Mouse (Mus musculus) CH12.LX (cell line): ENCODE measurements at regions not wholly inside any gene's neighbourhood (a gene's known extent, or its start where the extent isn't known, plus 50 kb on each side); places are given as distances from the start of the nearest gene placed in this dataset.

Experiments used
- CTCF ChIP-seq, 2 experiments: IDR thresholded peaks in 1 of 2; conservative IDR thresholded peaks in 1 of 2; 2 replicates each; pipeline ENCODE4 v1.5.1; 2011 to 2012; ENCODE audit warnings: low read depth in 2 of 2, low read length in 2 of 2, improper control_type of control experiment in 1 of 2, inconsistent platforms in 1 of 2, mild to moderate bottlenecking in 1 of 2, moderate library complexity in 1 of 2
- EP300 ChIP-seq: IDR thresholded peaks from 2 replicates; pipeline ENCODE4 v1.6.1; 2011; ENCODE audit warnings: low read length, improper control_type of control experiment
- GABPA ChIP-seq: IDR thresholded peaks from 2 replicates; pipeline ENCODE4 v1.6.1; 2012; ENCODE audit warnings: low read depth, low read length, improper control_type of control experiment, inconsistent platforms; ENCODE audit not compliant: insufficient replicate concordance
- JUND ChIP-seq: conservative IDR thresholded peaks from 2 replicates; pipeline ENCODE4 v1.6.1; 2011; ENCODE audit warnings: low read depth, low read length, improper control_type of control experiment
- MAFK ChIP-seq: IDR thresholded peaks from 2 replicates; pipeline ENCODE4 v1.6.1; 2011; ENCODE audit warnings: low read length, improper control_type of control experiment; ENCODE audit not compliant: insufficient replicate concordance
- MAX ChIP-seq: IDR thresholded peaks from 2 replicates; pipeline ENCODE4 v1.6.1; 2011; ENCODE audit warnings: low read length, improper control_type of control experiment
- POLR2A ChIP-seq: IDR thresholded peaks from 2 replicates; pipeline ENCODE4 v1.6.1; 2011; ENCODE audit warnings: low read depth, mild to moderate bottlenecking, improper control_type of control experiment, low read length
- POLR2AphosphoS2 ChIP-seq: IDR thresholded peaks from 2 replicates; pipeline ENCODE4 v1.6.1; 2011; ENCODE audit warnings: low read depth, low read length, improper control_type of control experiment
- SMC3 ChIP-seq: IDR thresholded peaks from 2 replicates; pipeline ENCODE4 v1.6.1; 2011; ENCODE audit warnings: low read depth, low read length, improper control_type of control experiment
- TBP ChIP-seq: conservative IDR thresholded peaks from 2 replicates; pipeline ENCODE4 v1.6.1; 2011; ENCODE audit warnings: low read depth, low read length, improper control_type of control experiment
- TCF12 ChIP-seq: IDR thresholded peaks from 2 replicates; pipeline ENCODE4 v1.6.1; 2014; ENCODE audit warnings: low read depth, mild to moderate bottlenecking, inconsistent platforms, low read length, improper control_type of control experiment
- USF1 ChIP-seq: IDR thresholded peaks from 2 replicates; pipeline ENCODE4 v1.6.1; 2014; ENCODE audit warnings: low read depth, mild to moderate bottlenecking, inconsistent platforms, low read length, improper control_type of control experiment
- ZNF384 ChIP-seq: IDR thresholded peaks from 2 replicates; pipeline ENCODE4 v1.6.1; 2012; ENCODE audit warnings: low read depth, low read length, improper control_type of control experiment, inconsistent platforms

GRCm38 (mm10) chr13:43941731-43942130 lies 157.2 kb downstream of the Cd83 start:
- TF ChIP-seq POLR2A: no peak
- TF ChIP-seq TBP: no peak
- no peak for TF ChIP-seq MAX
- TF ChIP-seq MAFK: no peak
- TF ChIP-seq JUND: no peak
- TF ChIP-seq POLR2AphosphoS2: no peak
- no peak for TF ChIP-seq USF1
- no peak for TF ChIP-seq ZNF384
- TF ChIP-seq GABPA: no peak
- no peak for TF ChIP-seq SMC3
- TF ChIP-seq CTCF (conservative IDR thresholded peaks at IDR 0.05 in 1 of 2, IDR thresholded peaks at IDR 0.05 in 1 of 2; ENCODE audit: low read depth in 2 of 2, low read length in 2 of 2): no peak
- no peak for TF ChIP-seq TCF12
- TF ChIP-seq EP300: no peak
